Mouse (Mus musculus) MEL (cell line): ENCODE measurements at regions not wholly inside any gene's neighbourhood (a gene's known extent, or its start where the extent isn't known, plus 50 kb on each side); places are given as distances from the start of the nearest gene placed in this dataset.

Source experiments
- CTCF ChIP-seq, 3 experiments: IDR thresholded peaks in 2 of 3; conservative IDR thresholded peaks in 1 of 3; 2 replicates each; pipeline ENCODE4 v1.5.1; 2011 to 2012; ENCODE audit warnings: low read length in 3 of 3, low read depth in 2 of 3, mild to moderate bottlenecking in 2 of 3, improper control_type of control experiment in 1 of 3, inconsistent platforms in 1 of 3, mixed read lengths in 1 of 3, moderate library complexity in 1 of 3; ENCODE audit not compliant: control insufficient read depth in 1 of 3, insufficient read depth in 1 of 3, poor library complexity in 1 of 3, severe bottlenecking in 1 of 3
- EP300 ChIP-seq, 2 experiments: IDR thresholded peaks; 2 replicates each; pipeline ENCODE4 v1.6.1; 2011; ENCODE audit warnings: improper control_type of control experiment in 2 of 2, low read length in 2 of 2, low read depth in 1 of 2, mild to moderate bottlenecking in 1 of 2
- GATA1 ChIP-seq: IDR thresholded peaks from 2 replicates; pipeline ENCODE4 v1.6.1; 2011; ENCODE audit warnings: low read depth, low read length, improper control_type of control experiment
- HCFC1 ChIP-seq: IDR thresholded peaks from 2 replicates; pipeline ENCODE4 v1.6.1; 2012; ENCODE audit warnings: low read depth, mild to moderate bottlenecking, inconsistent platforms, low read length, improper control_type of control experiment, moderate library complexity
- MAX ChIP-seq: IDR thresholded peaks from 2 replicates; pipeline ENCODE4 v1.6.1; 2011; ENCODE audit warnings: low read length, improper control_type of control experiment
- MXI1 ChIP-seq: IDR thresholded peaks from 2 replicates; pipeline ENCODE4 v1.6.1; 2011; ENCODE audit warnings: mild to moderate bottlenecking, low read depth, low read length, improper control_type of control experiment
- NELFE ChIP-seq: IDR thresholded peaks from 2 replicates; pipeline ENCODE4 v1.6.1; 2011; ENCODE audit warnings: low read depth, low read length, improper control_type of control experiment
- POLR2A ChIP-seq, 2 experiments: IDR thresholded peaks; 2 replicates each; pipeline ENCODE4 v1.6.1; 2011 to 2012; ENCODE audit warnings: low read length in 2 of 2, mild to moderate bottlenecking in 2 of 2, control low read depth in 1 of 2, improper control_type of control experiment in 1 of 2, low read depth in 1 of 2, moderate library complexity in 1 of 2; ENCODE audit not compliant: control insufficient read depth in 1 of 2, insufficient read depth in 1 of 2, poor library complexity in 1 of 2
- TAL1 ChIP-seq: IDR thresholded peaks from 2 replicates; pipeline ENCODE4 v1.6.1; 2012; ENCODE audit warnings: mild to moderate bottlenecking, inconsistent platforms, low read length, moderate library complexity, mixed read lengths
- TCF12 ChIP-seq: IDR thresholded peaks from 2 replicates; pipeline ENCODE4 v1.6.1; 2014; ENCODE audit warnings: low read depth, mild to moderate bottlenecking, inconsistent platforms, low read length, improper control_type of control experiment, moderate library complexity
- USF1 ChIP-seq: IDR thresholded peaks from 2 replicates; pipeline ENCODE4 v1.6.1; 2014; ENCODE audit warnings: low read depth, mild to moderate bottlenecking, inconsistent platforms, low read length, improper control_type of control experiment, moderate library complexity
- ZC3H11A ChIP-seq: IDR thresholded peaks from 2 replicates; pipeline ENCODE4 v1.6.1; 2012; ENCODE audit warnings: low read depth, mild to moderate bottlenecking, inconsistent platforms, low read length, improper control_type of control experiment
- ZKSCAN1 ChIP-seq: IDR thresholded peaks from 2 replicates; pipeline ENCODE4 v1.6.1; 2012; ENCODE audit warnings: low read depth, mild to moderate bottlenecking, inconsistent platforms, low read length, improper control_type of control experiment, moderate library complexity

DNA sequence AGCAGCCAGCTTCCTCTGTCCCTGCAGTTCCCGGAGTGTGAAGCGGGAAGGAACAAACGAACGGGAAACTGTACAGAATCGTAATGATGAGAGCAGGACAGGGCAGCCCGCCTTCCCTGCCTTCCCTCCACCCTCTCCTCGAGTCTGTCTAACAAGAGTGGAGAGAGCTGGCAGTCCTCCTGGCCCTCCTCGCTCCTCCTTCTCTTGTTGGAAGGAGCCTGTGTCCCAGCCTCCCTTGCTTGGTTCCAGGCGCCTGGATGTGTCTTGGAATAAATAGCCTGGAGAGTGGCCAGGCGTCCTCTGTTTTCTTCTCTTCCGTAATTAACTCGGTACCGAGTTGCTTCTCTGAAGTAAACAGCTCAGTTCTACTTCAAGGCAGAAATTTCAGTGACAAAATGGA lies 268.3 kb downstream of the Cdh26 start:
- TF ChIP-seq NELFE: no peak
- no peak for TF ChIP-seq ZKSCAN1
- TF ChIP-seq POLR2A (IDR thresholded peaks at IDR 0.05; ENCODE audit: control insufficient read depth in 1 of 2, insufficient read depth in 1 of 2, low read depth in 1 of 2, low read length in 2 of 2, poor library complexity in 1 of 2): no peak
- TF ChIP-seq TAL1: no peak
- TF ChIP-seq USF1: no peak
- TF ChIP-seq CTCF (IDR thresholded peaks at IDR 0.05 in 2 of 3, conservative IDR thresholded peaks at IDR 0.05 in 1 of 3; ENCODE audit: control insufficient read depth in 1 of 3, insufficient read depth in 1 of 3, low read depth in 2 of 3, low read length in 3 of 3, poor library complexity in 1 of 3, severe bottlenecking in 1 of 3): no peak
- no peak for TF ChIP-seq EP300 (IDR thresholded peaks at IDR 0.05; ENCODE audit: low read depth in 1 of 2, low read length in 2 of 2)
- no peak for TF ChIP-seq ZC3H11A
- no peak for TF ChIP-seq TCF12
- no peak for TF ChIP-seq MXI1
- TF ChIP-seq MAX: no peak
- TF ChIP-seq HCFC1: no peak
- no peak for TF ChIP-seq GATA1
